Mouse (Mus musculus) naive thymus-derived CD4-positive, alpha-beta T cell, adult 2 months (primary cell): ENCODE results near the gene Pou2f2.

Experiments
- DNase-seq: peaks from one replicate; pipeline ENCODE4 v3.0.0-alpha.2; 2011; ENCODE audit warnings: low read depth

Gene Pou2f2

GRCm38 (mm10) chr7:25098169-25098568, 81.4 kb downstream of the Pou2f2 start:
- no peak for DNase-seq

GRCm38 (mm10) chr7:25089875-25090274, 89.7 kb downstream of the Pou2f2 start:
- DNase-seq, result no peak

GRCm38 (mm10) chr7:25088968-25089367, 90.6 kb downstream of the Pou2f2 start:
- DNase-seq, result peak; percentile 42

GRCm38 (mm10) chr7:25088531-25088930, 91.0 kb downstream of the Pou2f2 start:
- DNase-seq, result peak; percentile 33

GRCm38 (mm10) chr7:25087972-25088371, 91.6 kb downstream of the Pou2f2 start:
- peak; percentile 76 for DNase-seq

- peak; percentile 53 for DNase-seq
These were observed 92.1 kb downstream of the Pou2f2 start for GRCm38 (mm10) chr7:25087256-25087912.

GRCm38 (mm10) chr7:25086656-25087055, 92.9 kb downstream of the Pou2f2 start:
- DNase-seq, result peak; percentile 54

- no peak for DNase-seq
These were observed 94.9 kb downstream of the Pou2f2 start for GRCm38 (mm10) chr7:25084621-25085020.

GRCm38 (mm10) chr7:25082510-25082909, 97.0 kb downstream of the Pou2f2 start:
- DNase-seq, result peak; percentile 79

GRCm38 (mm10) chr7:25080431-25080830, 99.1 kb downstream of the Pou2f2 start:
- DNase-seq, result no peak

- no peak for DNase-seq
These were observed 100.0 kb downstream of the Pou2f2 start for GRCm38 (mm10) chr7:25079496-25080026.

- no peak for DNase-seq
These were observed 102.1 kb downstream of the Pou2f2 start for GRCm38 (mm10) chr7:25077414-25077755.

GRCm38 (mm10) chr7:25076663-25077413, 102.7 kb downstream of the Pou2f2 start:
- DNase-seq, result peak; percentile 98

GRCm38 (mm10) chr7:25076296-25076662, 103.2 kb downstream of the Pou2f2 start:
- DNase-seq, result peak; percentile 40

- no peak for DNase-seq
These were observed 105.6 kb downstream of the Pou2f2 start for GRCm38 (mm10) chr7:25073924-25074323.

GRCm38 (mm10) chr7:25072716-25073390, 106.7 kb downstream of the Pou2f2 start:
- peak; percentile 45 for DNase-seq

GRCm38 (mm10) chr7:25071979-25072715, 107.4 kb downstream of the Pou2f2 start, which contains the start of the genes Grik5 and Zfp574:
TSS of gene Grik5 (minus strand) at chr7:25072346.
TSS of gene Zfp574 (plus strand) at chr7:25072567.
- DNase-seq, result no peak

GRCm38 (mm10) chr7:25068724-25069123, 110.8 kb downstream of the Pou2f2 start:
- DNase-seq, result no peak

- DNase-seq, result no peak
These were observed 111.4 kb downstream of the Pou2f2 start for GRCm38 (mm10) chr7:25067909-25068656.

- DNase-seq, result no peak
These were observed 112.2 kb downstream of the Pou2f2 start for GRCm38 (mm10) chr7:25067338-25067737.

GRCm38 (mm10) chr7:25063900-25064299, 115.6 kb downstream of the Pou2f2 start:
- DNase-seq, result no peak
